Mouse (Mus musculus): Measurements from ENCODE around the gene Tmem120b. TPM values are rescaled to one million over a fixed set of nuclear protein-coding genes. Genes with fewer than 3 reads are reported as not detected.

The Tmem120b gene
- polyA plus RNA-seq, 1 experiment from 2014 or later = 13.0 TPM

DNA sequence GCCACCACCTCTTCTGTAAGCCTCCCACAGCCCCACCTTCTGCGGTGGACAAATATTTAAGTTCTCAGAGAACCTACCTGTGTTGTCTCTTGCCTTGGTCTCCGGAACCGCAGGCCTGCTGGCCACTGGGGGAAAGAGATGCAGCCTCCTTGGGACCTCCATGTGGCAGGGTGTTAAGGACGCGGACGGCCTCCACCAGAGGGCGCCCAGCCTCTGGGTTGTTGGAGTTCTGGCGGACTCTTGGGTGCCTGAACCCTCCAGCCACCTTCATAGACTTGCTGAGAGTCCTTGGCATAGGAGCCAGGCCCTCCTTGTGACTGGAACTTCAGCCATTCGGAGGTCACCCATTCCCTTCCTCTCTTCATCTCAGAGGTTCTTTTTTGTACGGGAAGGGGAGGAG is 49.0 kb downstream of the Tmem120b start:
- no peaks in the 10 kb centered on the region for H3K27me3 ChIP-seq (replicated peaks)
- H3K4me3 ChIP-seq = no peak overlapping the region
- 0 out of 2 replicates have a peak, but pooled peaks cover 5% of the 10 kb centered on the region for H3K4me1 ChIP-seq (replicated peaks)
- H3K27ac ChIP-seq (ENCODE audit: poor library complexity, severe bottlenecking) = no peak overlapping the region
- H3K36me3 ChIP-seq = peaks cover 8% of the 10 kb centered on the region; the same call in 1 of the 2 replicates
- peak; percentile 56; the same call in 1 of the 2 replicates for ATAC-seq (ENCODE audit: insufficient number of reproducible peaks, low FRiP score)
- no peak overlapping the region for H3K4me2 ChIP-seq
- WGBS = 17% methylated on average over 10 of the region's 10 CpGs
- peaks cover 2% of the 10 kb centered on the region for H3K9me3 ChIP-seq (replicated peaks)
- H3K9ac ChIP-seq = no peak overlapping the region

DNA sequence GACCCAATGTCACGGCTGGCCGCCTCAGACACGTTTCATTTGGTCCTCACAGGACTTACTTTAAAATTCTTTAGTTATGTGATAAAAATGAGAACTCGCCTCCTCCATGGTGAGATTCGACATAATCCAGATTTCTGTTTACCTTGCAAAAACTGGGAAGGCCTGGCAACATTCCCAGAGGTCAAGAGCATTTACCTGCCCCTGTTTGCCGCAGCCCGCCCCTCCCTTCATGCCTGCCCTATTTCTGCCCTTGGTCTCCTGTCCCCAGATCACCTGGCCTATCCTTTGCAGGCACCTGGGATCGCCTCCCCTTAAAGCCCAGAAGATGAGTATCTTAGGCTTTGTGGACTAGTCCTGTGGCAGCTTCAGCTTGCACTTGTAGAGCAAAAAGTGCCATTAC is 49.6 kb downstream of the Tmem120b start:
- H3K4me3 ChIP-seq = no peak overlapping the region
- H3K4me2 ChIP-seq = no peak overlapping the region
- ATAC-seq (ENCODE audit: insufficient number of reproducible peaks, low FRiP score) = no peak
- peaks cover 8% of the 10 kb centered on the region; the same call in 1 of the 2 replicates for H3K36me3 ChIP-seq
- H3K9ac ChIP-seq = no peak overlapping the region
- 0 out of 2 replicates have a peak, but pooled peaks cover 5% of the 10 kb centered on the region for H3K4me1 ChIP-seq (replicated peaks)
- peaks cover 5% of the 10 kb centered on the region for H3K9me3 ChIP-seq (replicated peaks)
- no peak overlapping the region for H3K27ac ChIP-seq (ENCODE audit: poor library complexity, severe bottlenecking)
- no peaks in the 10 kb centered on the region for H3K27me3 ChIP-seq (replicated peaks)
- WGBS = 76% methylated on average over 8 of the region's 8 CpGs

DNA sequence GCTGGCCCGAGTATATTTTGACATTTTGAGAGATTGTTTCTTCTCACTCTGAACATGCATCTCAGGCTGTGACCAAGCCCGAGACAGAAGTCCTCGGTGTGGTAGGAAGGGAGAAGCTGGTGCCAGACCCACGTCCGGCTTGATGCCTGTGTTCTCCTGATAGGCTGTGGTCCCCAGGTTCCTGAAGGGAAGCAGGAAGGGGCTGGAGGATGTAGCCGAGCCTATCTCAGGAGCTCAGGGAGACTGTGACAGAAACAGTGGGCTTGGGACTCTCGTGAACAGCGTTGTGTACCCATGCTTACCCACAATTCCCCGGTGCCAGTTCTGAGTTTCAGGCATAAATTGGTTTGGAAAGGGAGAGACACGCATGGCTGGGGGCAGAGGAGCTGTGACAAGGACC is 50.6 kb downstream of the Tmem120b start:
- H3K27me3 ChIP-seq (replicated peaks) = no peaks in the 10 kb centered on the region
- peaks cover 5% of the 10 kb centered on the region for H3K9me3 ChIP-seq (replicated peaks)
- 0 out of 2 replicates have a peak, but pooled peaks cover 5% of the 10 kb centered on the region for H3K4me1 ChIP-seq (replicated peaks)
- H3K9ac ChIP-seq = no peak overlapping the region
- no peak overlapping the region for H3K4me3 ChIP-seq
- peaks cover 8% of the 10 kb centered on the region; the same call in 1 of the 2 replicates for H3K36me3 ChIP-seq
- H3K27ac ChIP-seq (ENCODE audit: poor library complexity, severe bottlenecking) = peak overlapping the region; percentile 3; the same call in 1 of the 2 replicates
- H3K4me2 ChIP-seq = no peak overlapping the region
- no peak for ATAC-seq (ENCODE audit: insufficient number of reproducible peaks, low FRiP score)
- 57% methylated on average over 10 of the region's 10 CpGs for WGBS

DNA sequence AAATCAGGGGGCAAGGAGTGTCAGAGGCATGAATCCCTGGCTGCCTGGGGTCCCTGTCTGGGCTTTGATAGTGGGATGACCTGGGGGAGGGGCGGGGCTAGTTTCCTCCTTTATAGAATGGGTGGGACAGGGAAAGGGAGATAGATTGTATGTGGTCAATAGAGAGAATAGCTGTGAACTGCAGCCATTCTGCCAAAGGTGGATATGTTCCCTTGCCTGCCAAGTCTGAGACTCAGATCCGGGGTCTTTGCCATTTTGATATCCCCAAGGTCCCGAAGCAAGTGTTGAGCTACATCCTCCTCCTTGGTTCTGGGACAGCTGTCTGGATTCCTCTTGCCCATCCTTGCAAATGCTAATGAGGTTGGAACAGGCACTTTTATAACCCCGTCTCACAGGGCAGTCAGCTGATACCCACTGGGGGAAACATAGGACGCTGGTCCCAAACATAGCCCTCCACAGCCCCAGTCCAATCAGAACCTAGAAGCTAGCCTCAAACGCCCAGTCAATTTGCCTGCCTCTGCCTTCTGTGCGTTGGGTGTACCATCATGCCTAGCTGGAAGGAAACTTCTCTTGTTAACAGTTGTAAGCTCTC is 52.5 kb downstream of the Tmem120b start:
- Histone ChIP-seq H3K36me3 (peaks cover 8% of the 10 kb centered on the region; the same call in 1 of the 2 replicates), H3K4me1 (replicated peaks) (peaks cover 12% of the 10 kb centered on the region), H3K27ac (ENCODE audit: poor library complexity, severe bottlenecking) (no peak overlapping the region), H3K9ac (no peak overlapping the region), H3K4me2 (no peak overlapping the region), H3K9me3 (replicated peaks) (peaks cover 5% of the 10 kb centered on the region), H3K4me3 (no peak overlapping the region), H3K27me3 (replicated peaks) (no peaks in the 10 kb centered on the region)
- 77% methylated on average over 7 of the region's 7 CpGs for WGBS
- ATAC-seq (ENCODE audit: insufficient number of reproducible peaks, low FRiP score) = no peak

DNA sequence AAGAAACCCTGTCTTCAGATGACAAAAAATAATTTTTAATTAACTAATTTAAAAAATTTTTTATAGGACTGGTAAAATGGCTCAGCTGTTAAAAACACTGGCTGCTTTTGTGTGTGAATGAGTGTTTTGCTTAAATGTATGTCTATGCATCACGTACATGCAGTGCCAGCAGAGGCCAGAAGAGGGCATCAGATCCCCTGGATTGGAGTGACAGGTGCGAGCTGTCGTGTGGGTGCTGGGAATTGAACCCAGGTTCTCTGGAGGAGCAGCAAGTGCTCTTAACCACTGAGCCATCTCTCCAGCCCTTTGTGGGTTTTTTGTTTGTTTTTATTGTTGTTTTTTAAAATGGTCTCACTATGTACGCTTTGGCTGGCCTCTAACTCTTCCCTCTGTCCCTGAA is 54.0 kb downstream of the Tmem120b start:
- peaks cover 5% of the 10 kb centered on the region for H3K9me3 ChIP-seq (replicated peaks)
- H3K4me1 ChIP-seq (replicated peaks) = peaks cover 13% of the 10 kb centered on the region
- no peak for ATAC-seq (ENCODE audit: insufficient number of reproducible peaks, low FRiP score)
- H3K4me3 ChIP-seq = no peak overlapping the region
- no peaks in the 10 kb centered on the region for H3K27me3 ChIP-seq (replicated peaks)
- H3K9ac ChIP-seq = no peak overlapping the region
- no peak overlapping the region for H3K27ac ChIP-seq (ENCODE audit: poor library complexity, severe bottlenecking)
- no peak overlapping the region for H3K4me2 ChIP-seq
- 82% methylated on average over 4 of the region's 4 CpGs for WGBS
- H3K36me3 ChIP-seq = 0 out of 2 replicates have a peak, but pooled peaks cover under 1% of the 10 kb centered on the region

DNA sequence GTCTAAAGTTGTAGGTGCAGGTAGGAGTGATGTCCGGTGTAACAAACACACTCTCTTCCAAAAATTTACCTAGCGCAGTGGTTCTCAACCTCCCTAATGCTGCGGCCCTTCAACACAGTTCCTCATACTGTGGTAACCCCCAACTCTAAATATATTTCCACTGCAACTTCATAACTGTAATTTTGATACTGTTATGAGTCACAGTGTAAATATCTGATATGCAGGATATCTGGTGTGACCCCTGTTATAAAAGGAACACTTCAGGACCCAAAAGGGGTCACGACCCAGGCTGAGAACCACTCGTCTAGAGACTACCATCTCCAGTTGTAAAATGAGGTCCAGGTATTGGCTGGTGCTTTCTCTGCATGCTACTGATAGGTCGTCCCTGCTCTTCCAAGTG is 56.9 kb downstream of the Tmem120b start:
- Histone ChIP-seq H3K9ac (no peak overlapping the region), H3K9me3 (replicated peaks) (peaks cover 5% of the 10 kb centered on the region), H3K4me1 (replicated peaks) (peaks cover 22% of the 10 kb centered on the region), H3K27me3 (replicated peaks) (no peaks in the 10 kb centered on the region), H3K4me3 (no peak overlapping the region), H3K4me2 (no peak overlapping the region), H3K27ac (ENCODE audit: poor library complexity, severe bottlenecking) (no peak overlapping the region), H3K36me3 (no peaks in the 10 kb centered on the region)
- whole genome bisulfite sequencing = 78% methylated on average over 6 of the region's 6 CpGs
- ATAC-seq (ENCODE audit: insufficient number of reproducible peaks, low FRiP score) = no peak

DNA sequence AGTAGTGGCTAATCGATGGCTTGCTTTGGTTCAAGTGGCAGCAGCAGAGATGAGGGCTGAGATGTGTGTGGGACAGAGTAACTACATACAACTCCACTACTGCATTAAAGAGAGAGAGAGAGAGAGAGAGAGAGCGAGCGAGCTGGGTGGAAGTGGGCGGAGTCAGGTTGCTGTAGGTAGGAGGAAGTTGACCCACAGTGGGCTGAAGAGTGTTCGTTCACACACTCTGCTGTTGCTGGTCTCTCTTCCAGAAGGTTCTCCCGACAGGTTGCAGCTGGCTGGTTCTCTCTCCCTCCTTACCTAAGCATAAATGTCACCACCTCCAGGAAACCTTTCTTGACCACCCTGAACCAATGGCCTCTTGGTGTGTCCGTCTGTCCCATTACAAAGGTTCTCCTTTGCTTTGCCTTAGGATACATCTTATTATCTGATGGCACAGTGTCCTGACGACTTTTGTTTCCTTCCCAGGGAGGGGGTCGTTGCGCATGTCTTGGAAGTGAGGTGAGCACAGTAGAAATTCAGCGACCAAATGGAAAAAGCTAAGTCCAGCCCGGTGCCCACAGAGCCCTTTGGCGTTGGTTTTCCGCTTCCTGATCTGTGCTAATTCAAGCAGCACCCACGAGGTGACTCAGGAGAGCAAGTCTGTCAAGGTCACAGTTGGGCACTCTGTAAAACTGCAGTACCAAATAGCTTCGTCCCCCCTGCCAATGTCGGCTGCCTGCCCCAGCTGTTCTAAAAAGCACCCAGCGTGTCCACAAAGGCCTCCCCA is 57.6 kb downstream of the Tmem120b start:
- no peaks in the 10 kb centered on the region for H3K36me3 ChIP-seq
- peak overlapping the region; percentile 22; the same call in 1 of the 2 replicates for H3K9ac ChIP-seq
- no peak overlapping the region for H3K27ac ChIP-seq (ENCODE audit: poor library complexity, severe bottlenecking)
- H3K4me2 ChIP-seq = no peak overlapping the region
- H3K4me3 ChIP-seq = no peak overlapping the region
- ATAC-seq (ENCODE audit: insufficient number of reproducible peaks, low FRiP score) = no peak
- peaks cover 22% of the 10 kb centered on the region for H3K4me1 ChIP-seq (replicated peaks)
- no peaks in the 10 kb centered on the region for H3K27me3 ChIP-seq (replicated peaks)
- 64% methylated on average over 18 of the region's 18 CpGs for WGBS
- peaks cover 5% of the 10 kb centered on the region for H3K9me3 ChIP-seq (replicated peaks)

DNA sequence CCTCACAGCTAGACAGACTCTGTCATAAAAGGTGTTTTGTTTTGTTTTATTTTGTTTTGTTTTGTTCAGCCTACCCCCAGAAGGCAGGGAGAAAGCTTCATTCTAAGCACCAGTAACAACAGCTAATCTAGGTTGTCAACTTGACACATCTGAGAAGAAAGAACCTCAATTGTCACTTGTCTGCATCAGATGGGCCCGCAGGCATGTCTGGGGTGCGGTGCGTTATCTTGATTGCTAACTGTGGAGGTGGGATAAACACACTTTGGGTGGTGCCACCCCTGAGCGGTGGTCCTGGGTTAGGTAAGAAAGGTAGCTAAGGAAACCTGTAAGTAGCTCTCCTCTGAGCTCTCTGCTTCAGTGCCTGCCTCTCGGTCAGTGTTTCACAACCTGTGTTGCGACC is 58.8 kb downstream of the Tmem120b start:
- Histone ChIP-seq H3K4me2 (no peak overlapping the region), H3K4me1 (replicated peaks) (peaks cover 27% of the 10 kb centered on the region), H3K9me3 (replicated peaks) (peaks cover 5% of the 10 kb centered on the region), H3K9ac (no peak overlapping the region), H3K4me3 (no peak overlapping the region), H3K27me3 (replicated peaks) (no peaks in the 10 kb centered on the region), H3K27ac (ENCODE audit: poor library complexity, severe bottlenecking) (no peak overlapping the region), H3K36me3 (no peaks in the 10 kb centered on the region)
- 60% methylated on average over 6 of the region's 6 CpGs for WGBS
- ATAC-seq (ENCODE audit: insufficient number of reproducible peaks, low FRiP score) = no peak

DNA sequence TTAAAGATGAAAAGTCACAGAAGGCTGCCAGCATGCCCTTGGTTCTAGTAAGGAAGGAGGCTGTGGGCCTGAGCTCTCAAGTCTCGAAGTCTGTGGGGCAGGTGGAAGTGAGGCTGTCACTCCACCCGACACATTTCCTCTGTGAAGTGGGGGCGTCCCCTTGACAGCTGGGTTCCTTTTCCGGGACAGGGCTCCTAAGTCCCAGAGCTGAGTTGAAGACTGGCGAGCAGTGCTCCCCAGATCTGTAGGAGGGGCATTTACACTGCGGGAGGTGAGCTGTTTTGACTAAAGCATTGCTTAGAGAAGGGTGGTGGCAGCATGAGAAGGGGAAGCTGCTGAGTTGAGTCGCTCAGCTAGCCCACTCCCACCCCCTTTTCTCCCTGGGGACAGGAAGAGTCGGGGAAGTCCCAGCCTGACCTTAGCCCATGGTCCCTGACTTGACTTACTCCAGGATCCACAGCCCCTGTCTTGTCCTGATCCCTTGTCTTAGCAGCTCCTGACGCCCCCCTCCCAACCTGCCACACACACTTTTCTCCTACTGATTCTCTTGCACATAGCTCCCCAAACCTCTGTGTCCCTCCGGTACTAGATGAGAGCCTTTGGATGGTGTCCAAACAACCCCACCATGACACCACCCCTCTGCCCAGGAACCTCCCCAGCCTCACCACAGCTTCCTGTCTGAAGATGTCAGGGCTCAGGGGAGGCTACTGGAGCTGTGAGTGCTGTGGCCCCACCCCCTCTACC is 60.4 kb downstream of the Tmem120b start:
- H3K27me3 ChIP-seq (replicated peaks) = no peaks in the 10 kb centered on the region
- no peak for ATAC-seq (ENCODE audit: insufficient number of reproducible peaks, low FRiP score)
- no peak overlapping the region for H3K4me3 ChIP-seq
- no peaks in the 10 kb centered on the region for H3K36me3 ChIP-seq
- no peak overlapping the region for H3K27ac ChIP-seq (ENCODE audit: poor library complexity, severe bottlenecking)
- 0 out of 2 replicates have a peak overlapping the region, but pooled peaks have one; percentile 28 for H3K9ac ChIP-seq
- H3K4me1 ChIP-seq (replicated peaks) = peaks cover 41% of the 10 kb centered on the region
- WGBS = 47% methylated on average over 10 of the region's 10 CpGs
- H3K9me3 ChIP-seq (replicated peaks) = no peaks in the 10 kb centered on the region
- H3K4me2 ChIP-seq = no peak overlapping the region

DNA sequence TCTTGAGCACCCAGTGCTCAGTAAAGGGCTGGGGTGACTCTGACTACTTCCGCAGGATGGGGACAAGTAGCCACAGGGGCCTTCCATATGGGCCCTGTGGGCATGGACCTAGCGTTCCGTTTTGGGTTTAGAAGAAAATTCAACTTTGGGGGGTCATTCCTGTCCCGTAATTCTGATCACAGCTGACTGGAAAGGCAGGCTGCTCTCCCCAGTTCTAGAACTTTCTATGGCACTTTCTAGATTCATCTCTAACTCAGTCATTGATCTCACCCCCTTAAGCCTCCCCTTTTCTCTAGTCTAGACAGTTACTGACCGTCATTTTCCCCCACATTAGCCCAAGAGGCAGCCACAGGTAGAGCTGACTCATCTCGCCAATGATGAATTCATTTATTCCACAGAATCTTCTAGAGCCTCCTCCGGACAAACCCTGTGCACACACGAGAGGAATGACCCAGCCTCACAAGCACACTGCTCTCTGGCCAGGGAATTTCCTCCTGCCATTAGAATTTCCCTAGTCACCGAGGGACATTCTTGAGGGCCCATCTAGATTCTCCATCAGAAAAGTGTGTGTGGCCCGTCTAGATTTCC is 61.0 kb downstream of the Tmem120b start:
- no peak overlapping the region for H3K4me3 ChIP-seq
- WGBS = 75% methylated on average over 10 of the region's 10 CpGs
- H3K27ac ChIP-seq (ENCODE audit: poor library complexity, severe bottlenecking) = no peak overlapping the region
- peaks cover 48% of the 10 kb centered on the region for H3K4me1 ChIP-seq (replicated peaks)
- H3K27me3 ChIP-seq (replicated peaks) = no peaks in the 10 kb centered on the region
- no peak overlapping the region for H3K4me2 ChIP-seq
- no peaks in the 10 kb centered on the region for H3K9me3 ChIP-seq (replicated peaks)
- 0 out of 2 replicates have a peak overlapping the region, but pooled peaks have one; percentile 28 for H3K9ac ChIP-seq
- ATAC-seq (ENCODE audit: insufficient number of reproducible peaks, low FRiP score) = no peak
- no peaks in the 10 kb centered on the region for H3K36me3 ChIP-seq

Data from heart, embryonic 12.5 days (tissue).